Mouse (Mus musculus): ENCODE measurements around the gene Ror1. TPM values are rescaled to one million over a fixed set of nuclear protein-coding genes. Genes with fewer than 3 reads are reported as not detected.

Gene Ror1
- polyA plus RNA-seq, 1 experiment = 0.27 TPM

- TF ChIP-seq CTCF (IDR thresholded peaks at IDR 0.05; ENCODE audit: low read depth, low read length) = no peak
- TF ChIP-seq POLR2A (IDR thresholded peaks at IDR 0.05; ENCODE audit: insufficient read depth, low read length) = no peak
Observed at GRCm38 (mm10) chr4:100219599-100219998, 124.0 kb downstream of the Ror1 start.

DNA sequence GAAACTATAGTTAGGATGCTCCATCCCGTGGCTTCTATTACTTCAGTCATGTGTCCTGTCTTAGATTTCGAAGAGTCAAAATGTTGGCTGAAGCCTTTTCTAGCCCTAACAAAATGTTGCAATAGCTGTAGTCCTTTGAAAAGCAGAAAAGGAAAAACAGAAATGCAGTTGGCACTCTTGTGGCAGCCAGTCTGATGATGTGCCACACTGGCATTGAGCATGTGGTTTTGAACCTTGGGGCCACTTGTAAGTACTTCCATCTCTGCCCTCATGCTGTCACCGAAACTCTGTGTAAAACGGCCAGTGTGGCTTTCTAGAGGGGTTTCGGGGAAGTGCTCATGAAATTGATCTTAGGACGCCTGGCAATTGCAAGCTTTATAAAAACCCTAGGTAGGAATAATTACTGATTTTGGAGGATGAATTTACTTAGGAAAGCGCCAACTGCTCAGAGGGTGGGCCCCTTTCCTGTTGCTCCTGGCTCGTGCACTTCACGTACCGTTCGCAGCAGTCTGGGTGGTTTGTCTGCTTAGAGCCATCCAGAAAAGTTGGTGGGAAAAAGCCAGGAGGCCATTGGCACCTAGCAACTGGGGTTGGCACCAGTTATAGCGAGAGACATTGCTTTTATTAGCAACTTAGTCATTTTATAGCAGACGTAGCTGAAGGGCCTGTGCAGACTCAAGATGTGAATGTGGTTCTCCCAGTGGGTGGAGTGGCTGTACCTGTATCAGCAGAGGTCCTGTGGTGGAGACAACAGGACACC is 126.6 kb downstream of the Ror1 start:
- no peaks in the 10 kb centered on the region for H3K36me3 ChIP-seq (ENCODE audit: control insufficient read depth, insufficient read depth, low read length, poor library complexity, severe bottlenecking)
- no peaks in the 10 kb centered on the region for H3K4me1 ChIP-seq (ENCODE audit: control insufficient read depth, insufficient read depth, low read length)
- no peak for TF ChIP-seq CTCF (IDR thresholded peaks at IDR 0.05; ENCODE audit: low read depth, low read length)
- TF ChIP-seq EP300 (IDR thresholded peaks at IDR 0.05; ENCODE audit: insufficient read depth, low read depth, low read length) = no peak
- no peak for TF ChIP-seq POLR2A (IDR thresholded peaks at IDR 0.05; ENCODE audit: insufficient read depth, low read length)
- H3K9ac ChIP-seq (ENCODE audit: low read depth, poor library complexity, severe bottlenecking) = no peak overlapping the region
- H3K4me3 ChIP-seq (ENCODE audit: low read depth, low read length) = no peak overlapping the region
- H3K27me3 ChIP-seq (ENCODE audit: control insufficient read depth, insufficient read depth, low read length, poor library complexity, severe bottlenecking) = no peaks in the 10 kb centered on the region
- H3K27ac ChIP-seq (ENCODE audit: insufficient read depth, low read length) = no peak overlapping the region
- H3K9me3 ChIP-seq (replicated peaks; ENCODE audit: control insufficient read depth, insufficient read depth, low read length, poor library complexity, severe bottlenecking) = no peaks in the 10 kb centered on the region

More at GRCm38 (mm10) chr4:100219599-100219998, 124.0 kb downstream of the Ror1 start:
- H3K9me3 ChIP-seq (replicated peaks; ENCODE audit: control insufficient read depth, insufficient read depth, low read length, poor library complexity, severe bottlenecking) = no peaks in the 10 kb centered on the region
- H3K4me1 ChIP-seq (ENCODE audit: control insufficient read depth, insufficient read depth, low read length) = no peaks in the 10 kb centered on the region
- no peaks in the 10 kb centered on the region for H3K36me3 ChIP-seq (ENCODE audit: control insufficient read depth, insufficient read depth, low read length, poor library complexity, severe bottlenecking)
- no peak overlapping the region for H3K27ac ChIP-seq (ENCODE audit: insufficient read depth, low read length)
- no peak overlapping the region for H3K9ac ChIP-seq (ENCODE audit: low read depth, poor library complexity, severe bottlenecking)
- H3K4me3 ChIP-seq (ENCODE audit: low read depth, low read length) = no peak overlapping the region
- no peaks in the 10 kb centered on the region for H3K27me3 ChIP-seq (ENCODE audit: control insufficient read depth, insufficient read depth, low read length, poor library complexity, severe bottlenecking)

DNA sequence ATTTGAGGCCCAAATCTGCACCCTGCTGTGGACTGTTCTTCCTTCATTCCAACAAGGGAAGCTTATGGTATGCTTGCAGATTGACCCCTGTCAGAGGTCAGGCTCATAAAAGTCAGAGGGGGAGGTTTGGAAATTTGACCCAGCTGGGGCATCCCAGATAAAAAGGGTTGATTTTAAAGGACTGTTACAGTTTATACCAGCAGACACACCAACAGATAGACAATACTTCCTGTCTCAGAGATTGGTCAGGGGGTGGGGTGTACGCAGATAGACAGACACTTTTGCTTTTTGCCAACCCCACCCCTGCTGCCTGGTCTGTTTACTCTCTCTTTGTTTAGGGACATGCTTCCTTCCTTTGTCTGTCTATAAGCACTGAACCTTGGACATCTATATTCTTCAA is 127.9 kb downstream of the Ror1 start:
- Histone ChIP-seq H3K27ac (ENCODE audit: insufficient read depth, low read length) (no peak overlapping the region), H3K4me1 (ENCODE audit: control insufficient read depth, insufficient read depth, low read length) (no peaks in the 10 kb centered on the region), H3K4me3 (ENCODE audit: low read depth, low read length) (no peak overlapping the region), H3K27me3 (ENCODE audit: control insufficient read depth, insufficient read depth, low read length, poor library complexity, severe bottlenecking) (no peaks in the 10 kb centered on the region), H3K9me3 (replicated peaks; ENCODE audit: control insufficient read depth, insufficient read depth, low read length, poor library complexity, severe bottlenecking) (no peaks in the 10 kb centered on the region), H3K9ac (ENCODE audit: low read depth, poor library complexity, severe bottlenecking) (no peak overlapping the region), H3K36me3 (ENCODE audit: control insufficient read depth, insufficient read depth, low read length, poor library complexity, severe bottlenecking) (no peaks in the 10 kb centered on the region)
- TF ChIP-seq POLR2A (IDR thresholded peaks at IDR 0.05; ENCODE audit: insufficient read depth, low read length) (no peak), EP300 (IDR thresholded peaks at IDR 0.05; ENCODE audit: insufficient read depth, low read depth, low read length) (no peak), CTCF (IDR thresholded peaks at IDR 0.05; ENCODE audit: low read depth, low read length) (no peak)

DNA sequence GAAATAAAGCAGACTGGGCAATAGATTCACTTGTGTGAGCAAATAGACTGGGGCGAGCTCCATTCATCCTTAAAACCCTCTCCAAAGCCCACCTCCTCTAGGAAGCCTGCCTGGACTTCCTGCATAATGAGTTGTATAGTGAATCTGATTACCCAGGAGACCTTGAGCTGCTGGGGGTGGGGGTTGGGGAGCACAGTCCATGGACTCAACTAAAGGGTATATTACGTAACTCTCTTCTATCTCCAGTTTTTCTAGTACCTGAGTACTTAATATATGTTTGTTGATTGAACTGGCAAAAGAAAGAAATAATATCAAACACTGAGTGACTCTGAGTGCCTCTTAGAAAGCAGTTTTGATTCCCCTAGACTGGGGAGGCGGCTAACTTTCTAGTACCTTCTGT is 128.4 kb downstream of the Ror1 start:
- H3K4me3 ChIP-seq (ENCODE audit: low read depth, low read length) = no peak overlapping the region
- H3K36me3 ChIP-seq (ENCODE audit: control insufficient read depth, insufficient read depth, low read length, poor library complexity, severe bottlenecking) = no peaks in the 10 kb centered on the region
- no peaks in the 10 kb centered on the region for H3K9me3 ChIP-seq (replicated peaks; ENCODE audit: control insufficient read depth, insufficient read depth, low read length, poor library complexity, severe bottlenecking)
- TF ChIP-seq CTCF (IDR thresholded peaks at IDR 0.05; ENCODE audit: low read depth, low read length) (no peak), POLR2A (IDR thresholded peaks at IDR 0.05; ENCODE audit: insufficient read depth, low read length) (no peak), EP300 (IDR thresholded peaks at IDR 0.05; ENCODE audit: insufficient read depth, low read depth, low read length) (no peak)
- no peaks in the 10 kb centered on the region for H3K4me1 ChIP-seq (ENCODE audit: control insufficient read depth, insufficient read depth, low read length)
- H3K27me3 ChIP-seq (ENCODE audit: control insufficient read depth, insufficient read depth, low read length, poor library complexity, severe bottlenecking) = no peaks in the 10 kb centered on the region
- no peak overlapping the region for H3K27ac ChIP-seq (ENCODE audit: insufficient read depth, low read length)
- H3K9ac ChIP-seq (ENCODE audit: low read depth, poor library complexity, severe bottlenecking) = no peak overlapping the region

- Histone ChIP-seq H3K27me3 (ENCODE audit: control insufficient read depth, insufficient read depth, low read length, poor library complexity, severe bottlenecking) (no peaks in the 10 kb centered on the region), H3K36me3 (ENCODE audit: control insufficient read depth, insufficient read depth, low read length, poor library complexity, severe bottlenecking) (no peaks in the 10 kb centered on the region), H3K9me3 (replicated peaks; ENCODE audit: control insufficient read depth, insufficient read depth, low read length, poor library complexity, severe bottlenecking) (no peaks in the 10 kb centered on the region), H3K4me1 (ENCODE audit: control insufficient read depth, insufficient read depth, low read length) (no peaks in the 10 kb centered on the region), H3K4me3 (ENCODE audit: low read depth, low read length) (no peak overlapping the region), H3K27ac (ENCODE audit: insufficient read depth, low read length) (no peak overlapping the region), H3K9ac (ENCODE audit: low read depth, poor library complexity, severe bottlenecking) (no peak overlapping the region)
- TF ChIP-seq EP300 (IDR thresholded peaks at IDR 0.05; ENCODE audit: insufficient read depth, low read depth, low read length) (no peak), CTCF (IDR thresholded peaks at IDR 0.05; ENCODE audit: low read depth, low read length) (no peak), POLR2A (IDR thresholded peaks at IDR 0.05; ENCODE audit: insufficient read depth, low read length) (no peak)
Observed at GRCm38 (mm10) chr4:100226619-100227018, 131.0 kb downstream of the Ror1 start.

DNA sequence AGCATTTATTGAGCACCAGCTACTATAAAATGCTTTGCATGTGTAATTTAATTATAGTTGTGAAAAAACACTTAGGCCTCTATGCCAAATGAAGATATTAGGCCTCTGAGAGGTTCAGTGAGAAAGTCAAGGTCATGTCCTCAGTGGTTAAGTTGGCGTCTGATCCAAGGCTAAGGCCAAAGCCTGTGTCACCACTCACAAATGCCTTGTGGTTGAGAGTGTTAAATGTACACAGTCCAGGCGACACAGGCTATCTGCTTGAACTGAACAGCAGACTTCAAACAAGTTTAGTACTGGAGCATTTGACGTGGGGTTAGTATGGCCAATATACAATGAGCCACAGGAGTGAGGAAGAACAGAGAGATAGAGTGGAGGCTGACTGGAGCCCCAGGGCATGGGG is 132.5 kb downstream of the Ror1 start:
- Histone ChIP-seq H3K27me3 (ENCODE audit: control insufficient read depth, insufficient read depth, low read length, poor library complexity, severe bottlenecking) (no peaks in the 10 kb centered on the region), H3K27ac (ENCODE audit: insufficient read depth, low read length) (no peak overlapping the region), H3K9me3 (replicated peaks; ENCODE audit: control insufficient read depth, insufficient read depth, low read length, poor library complexity, severe bottlenecking) (no peaks in the 10 kb centered on the region), H3K36me3 (ENCODE audit: control insufficient read depth, insufficient read depth, low read length, poor library complexity, severe bottlenecking) (no peaks in the 10 kb centered on the region), H3K4me3 (ENCODE audit: low read depth, low read length) (no peak overlapping the region), H3K9ac (ENCODE audit: low read depth, poor library complexity, severe bottlenecking) (no peak overlapping the region), H3K4me1 (ENCODE audit: control insufficient read depth, insufficient read depth, low read length) (no peaks in the 10 kb centered on the region)
- TF ChIP-seq EP300 (IDR thresholded peaks at IDR 0.05; ENCODE audit: insufficient read depth, low read depth, low read length) (no peak), POLR2A (IDR thresholded peaks at IDR 0.05; ENCODE audit: insufficient read depth, low read length) (no peak), CTCF (IDR thresholded peaks at IDR 0.05; ENCODE audit: low read depth, low read length) (no peak)
